Mouse (Mus musculus): ENCODE results near the gene Adamts6. TPM values are rescaled to one million over a fixed set of nuclear protein-coding genes. Genes with fewer than 3 reads are reported as not detected.

Adamts6 gene
- polyA plus RNA-seq, 1 experiment from 2014 or later, result 2.1 TPM

GRCm38 (mm10) chr13:104521532-104521931, 233.9 kb downstream of the Adamts6 start:
- Histone ChIP-seq H3K4me1 (peaks cover 10% of the 10 kb centered on the region; the same call in 1 of the 2 replicates), H3K9me3 (no peaks in the 10 kb centered on the region), H3K27me3 (replicated peaks) (no peaks in the 10 kb centered on the region), H3K9ac (no peak overlapping the region), H3K36me3 (no peaks in the 10 kb centered on the region), H3K4me2 (replicated peaks) (no peak overlapping the region), H3K27ac (no peak overlapping the region), H3K4me3 (no peak overlapping the region)
- ATAC-seq (ENCODE audit: low FRiP score, low read depth), result no peak
- WGBS, result 89% methylated on average over 2 of the region's 2 CpGs

GRCm38 (mm10) chr13:104525656-104526055, 238.0 kb downstream of the Adamts6 start:
- WGBS, result 67% methylated on average over 4 of the region's 4 CpGs
- Histone ChIP-seq H3K9ac (no peak overlapping the region), H3K36me3 (no peaks in the 10 kb centered on the region), H3K27me3 (replicated peaks) (no peaks in the 10 kb centered on the region), H3K4me2 (replicated peaks) (no peak overlapping the region), H3K4me1 (no peaks in the 10 kb centered on the region), H3K9me3 (no peaks in the 10 kb centered on the region), H3K4me3 (no peak overlapping the region), H3K27ac (no peak overlapping the region)
- peak; percentile 59 for ATAC-seq (ENCODE audit: low FRiP score, low read depth)

GRCm38 (mm10) chr13:104529238-104529637, 241.6 kb downstream of the Adamts6 start:
- Histone ChIP-seq H3K4me3 (no peak overlapping the region), H3K4me1 (no peaks in the 10 kb centered on the region), H3K9me3 (no peaks in the 10 kb centered on the region), H3K27ac (no peak overlapping the region), H3K36me3 (no peaks in the 10 kb centered on the region), H3K4me2 (replicated peaks) (no peak overlapping the region), H3K9ac (no peak overlapping the region), H3K27me3 (replicated peaks) (no peaks in the 10 kb centered on the region)
- ATAC-seq (ENCODE audit: low FRiP score, low read depth), result no peak

GRCm38 (mm10) chr13:104531841-104532240, 244.2 kb downstream of the Adamts6 start:
- 87% methylated on average over 8 of the region's 8 CpGs for WGBS
- no peak overlapping the region for H3K27ac ChIP-seq
- H3K27me3 ChIP-seq (replicated peaks), result no peaks in the 10 kb centered on the region
- H3K4me2 ChIP-seq (replicated peaks), result no peak overlapping the region
- no peak overlapping the region for H3K4me3 ChIP-seq
- no peak overlapping the region for H3K9ac ChIP-seq
- H3K4me1 ChIP-seq, result no peaks in the 10 kb centered on the region
- H3K36me3 ChIP-seq, result no peaks in the 10 kb centered on the region
- no peak for ATAC-seq (ENCODE audit: low FRiP score, low read depth)
- H3K9me3 ChIP-seq, result no peaks in the 10 kb centered on the region

- Histone ChIP-seq H3K27me3 (replicated peaks) (no peaks in the 10 kb centered on the region), H3K9me3 (no peaks in the 10 kb centered on the region), H3K4me1 (no peaks in the 10 kb centered on the region), H3K4me3 (no peak overlapping the region), H3K4me2 (replicated peaks) (no peak overlapping the region), H3K27ac (no peak overlapping the region), H3K36me3 (no peaks in the 10 kb centered on the region), H3K9ac (no peak overlapping the region)
- WGBS, result 95% methylated on average over 7 of the region's 7 CpGs
- no peak for ATAC-seq (ENCODE audit: low FRiP score, low read depth)
These were observed 245.1 kb downstream of the Adamts6 start for GRCm38 (mm10) chr13:104532723-104533122.

GRCm38 (mm10) chr13:104533806-104534495, 246.3 kb downstream of the Adamts6 start:
- Histone ChIP-seq H3K27me3 (replicated peaks) (no peaks in the 10 kb centered on the region), H3K4me3 (no peak overlapping the region), H3K4me1 (no peaks in the 10 kb centered on the region), H3K9me3 (no peaks in the 10 kb centered on the region), H3K9ac (no peak overlapping the region), H3K36me3 (no peaks in the 10 kb centered on the region), H3K27ac (no peak overlapping the region), H3K4me2 (replicated peaks) (no peak overlapping the region)
- 82% methylated on average over 7 of the region's 7 CpGs for WGBS
- ATAC-seq (ENCODE audit: low FRiP score, low read depth), result no peak

- Histone ChIP-seq H3K4me2 (replicated peaks) (no peak overlapping the region), H3K4me3 (no peak overlapping the region), H3K27me3 (replicated peaks) (no peaks in the 10 kb centered on the region), H3K36me3 (no peaks in the 10 kb centered on the region), H3K4me1 (peaks cover 5% of the 10 kb centered on the region; the same call in 1 of the 2 replicates), H3K9ac (no peak overlapping the region), H3K27ac (no peak overlapping the region), H3K9me3 (no peaks in the 10 kb centered on the region)
- ATAC-seq (ENCODE audit: low FRiP score, low read depth), result 0 out of 2 replicates have a peak, but pooled peaks have one; percentile 25
- WGBS, result 39% methylated on average over 7 of the region's 7 CpGs
These were observed 253.3 kb downstream of the Adamts6 start for GRCm38 (mm10) chr13:104540861-104541398.

- Histone ChIP-seq H3K9ac (no peak overlapping the region), H3K27ac (no peak overlapping the region), H3K36me3 (no peaks in the 10 kb centered on the region), H3K9me3 (0 out of 2 replicates have a peak, but pooled peaks cover 4% of the 10 kb centered on the region), H3K27me3 (replicated peaks) (no peaks in the 10 kb centered on the region), H3K4me3 (no peak overlapping the region), H3K4me1 (peaks cover 5% of the 10 kb centered on the region; the same call in 1 of the 2 replicates), H3K4me2 (replicated peaks) (no peak overlapping the region)
- no peak for ATAC-seq (ENCODE audit: low FRiP score, low read depth)
- 80% methylated on average over 10 of the region's 10 CpGs for WGBS
These were observed 254.6 kb downstream of the Adamts6 start for GRCm38 (mm10) chr13:104542123-104542758.

- WGBS, result 82% methylated on average over 4 of the region's 4 CpGs
- no peak overlapping the region for H3K4me3 ChIP-seq
These were observed 255.1 kb downstream of the Adamts6 start for GRCm38 (mm10) chr13:104542759-104543141.

More at GRCm38 (mm10) chr13:104542759-104543141, 255.1 kb downstream of the Adamts6 start:
- Histone ChIP-seq H3K27me3 (replicated peaks) (no peaks in the 10 kb centered on the region), H3K9ac (no peak overlapping the region), H3K27ac (no peak overlapping the region), H3K4me2 (replicated peaks) (no peak overlapping the region), H3K4me1 (peaks cover 5% of the 10 kb centered on the region; the same call in 1 of the 2 replicates), H3K9me3 (0 out of 2 replicates have a peak, but pooled peaks cover 4% of the 10 kb centered on the region), H3K36me3 (no peaks in the 10 kb centered on the region)
- ATAC-seq (ENCODE audit: low FRiP score, low read depth), result no peak

Other genes with a start within 250 kb of the Adamts6 start
- 23.8 and 26.0 TPM in 2 replicates for gene Nln, start 178.2 kb upstream of the Adamts6 start, polyA plus RNA-seq (2016; fragmentation: Nextera tagmentation; extraction: Ambion mirVana)
- gene Sgtb, start 178.1 kb upstream of the Adamts6 start, polyA plus RNA-seq (2016; fragmentation: Nextera tagmentation; extraction: Ambion mirVana), result 26.4 and 28.1 TPM in 2 replicates
- 77.3 and 78.1 TPM in 2 replicates for gene Trappc13, start 109.4 kb upstream of the Adamts6 start, polyA plus RNA-seq (2016; fragmentation: Nextera tagmentation; extraction: Ambion mirVana)
- 25.2 and 28.4 TPM in 2 replicates for gene Trim23, start 109.0 kb upstream of the Adamts6 start, polyA plus RNA-seq (2016; fragmentation: Nextera tagmentation; extraction: Ambion mirVana)
- 39.1 and 41.5 TPM in 2 replicates for gene Cenpk, start 59.2 kb upstream of the Adamts6 start, polyA plus RNA-seq (2016; fragmentation: Nextera tagmentation; extraction: Ambion mirVana)
- 11.7 and 12.3 TPM in 2 replicates for gene Ppwd1, start 59.0 kb upstream of the Adamts6 start, polyA plus RNA-seq (2016; fragmentation: Nextera tagmentation; extraction: Ambion mirVana)

Measured in neural tube, embryonic 12.5 days (tissue).